Mouse (Mus musculus) frontal cortex, adult (tissue): ENCODE results near the gene Tcaf3.

Source experiments
- ATAC-seq: cut with Nextera tagmentation; 2 replicates; pipeline ENCODE4 v1.9.2; 2017; ENCODE audit warnings: mild to moderate bottlenecking, moderate library complexity, mixed read lengths; ENCODE audit not compliant: low TSS enrichment

Gene Tcaf3

DNA sequence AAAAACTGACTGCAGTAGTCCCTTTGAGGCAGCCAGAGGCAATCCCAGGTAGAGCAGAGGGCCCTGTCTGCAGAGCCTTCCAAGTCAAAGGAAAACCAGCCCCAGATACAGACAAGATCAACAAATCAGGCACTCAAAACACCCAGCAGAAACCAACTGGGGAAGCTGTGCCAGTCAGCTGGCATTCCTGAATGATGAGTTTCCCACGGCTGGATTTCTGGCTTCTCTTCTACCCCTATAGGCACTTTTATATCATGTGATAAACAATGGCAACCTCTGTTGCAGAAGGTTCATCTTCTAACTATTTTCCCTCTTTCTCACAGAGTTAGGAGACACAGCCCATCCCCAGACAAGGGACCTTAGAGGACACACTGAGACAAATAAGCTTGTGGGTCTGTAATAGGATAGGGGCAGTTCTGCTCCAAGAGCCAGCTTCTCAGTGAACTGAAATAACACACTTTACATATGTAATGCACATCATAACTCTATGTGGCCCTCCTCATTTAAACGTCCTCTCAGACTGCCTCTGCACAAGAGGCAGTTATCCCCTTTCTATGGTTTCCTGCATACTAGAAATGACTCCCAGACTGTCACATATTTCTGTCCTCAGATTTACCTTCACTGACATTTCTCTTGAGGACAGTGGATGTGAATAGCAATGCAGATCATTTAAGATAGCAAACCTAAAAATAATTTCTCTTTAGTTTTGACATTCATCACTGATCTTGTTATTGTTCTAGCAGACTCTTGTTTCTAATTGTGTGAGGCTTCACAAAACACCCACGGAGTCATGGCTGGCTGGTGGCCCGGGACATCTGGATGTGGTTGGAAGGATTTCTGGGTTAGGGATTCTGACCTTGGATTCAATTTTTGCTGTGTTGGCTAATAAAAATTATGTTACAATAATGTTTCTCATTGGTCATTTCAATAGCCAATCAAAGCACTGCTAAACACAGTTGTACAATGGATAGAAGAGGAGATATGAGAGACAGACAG, 55.2 kb downstream of the Tcaf3 start:
- ATAC-seq, result peak; percentile 34

DNA sequence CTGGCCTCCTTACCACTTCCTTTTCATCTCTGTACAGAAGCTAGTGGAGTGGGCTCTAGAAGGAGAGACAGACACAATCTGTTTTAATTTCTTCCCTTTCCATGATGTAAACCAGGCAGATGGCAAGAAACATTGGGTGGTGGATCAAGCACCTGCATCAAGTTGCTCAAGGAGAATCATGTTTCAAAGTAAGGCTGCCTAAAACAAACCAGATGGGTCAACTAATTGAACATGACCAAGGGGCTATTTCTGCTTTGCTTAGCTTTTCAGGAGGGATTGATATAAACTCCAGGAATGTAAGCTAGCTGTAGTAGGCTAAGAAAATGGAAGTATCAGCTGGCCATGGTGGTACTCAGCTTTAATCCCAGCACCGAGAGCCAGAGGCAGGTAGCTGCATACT, 56.8 kb downstream of the Tcaf3 start:
- ATAC-seq, result no peak

DNA sequence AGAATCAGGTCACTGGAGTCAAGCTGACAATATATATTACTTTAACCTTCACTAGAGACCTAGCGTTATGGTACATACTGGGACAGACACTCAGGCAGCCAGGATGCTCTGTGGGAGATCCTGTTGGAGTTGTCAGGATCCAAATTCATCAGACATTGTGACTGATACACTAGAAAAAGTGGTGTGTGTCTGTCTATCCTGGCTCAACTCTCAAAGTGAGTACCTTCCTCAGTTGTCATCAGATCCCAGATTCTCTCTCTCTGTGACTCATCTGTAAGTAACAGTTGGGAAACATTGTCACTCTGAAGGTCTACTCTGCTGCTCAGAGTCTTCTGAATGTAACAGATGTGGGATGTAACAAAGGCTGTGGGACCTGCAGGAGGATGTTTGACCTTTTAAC, 57.8 kb downstream of the Tcaf3 start:
- ATAC-seq, result no peak
